Mouse (Mus musculus) frontal cortex, adult (tissue): ENCODE results near the gene Nek1.
"Not testable (repeated sequence)": the region's sequence is repeated elsewhere in the genome, so short reads cannot be mapped to it uniquely, and the experiment has no call there.

Experiments used
- ATAC-seq: cut with Nextera tagmentation; 2 replicates; pipeline ENCODE4 v1.9.2; 2017; ENCODE audit warnings: mild to moderate bottlenecking, moderate library complexity, mixed read lengths; ENCODE audit not compliant: low TSS enrichment

Gene Nek1

GRCm38 (mm10) chr8:60984260-60985010 lies 8.6 kb upstream of the Nek1 start:
- not testable (repeated sequence) for ATAC-seq

GRCm38 (mm10) chr8:60992561-60992909 lies 460 bp upstream of the Nek1 start:
- ATAC-seq, result peak; percentile 84

- ATAC-seq, result no peak
Measured at GRCm38 (mm10) chr8:60993639-60993986, 618 bp downstream of the Nek1 start.

GRCm38 (mm10) chr8:60996468-60996867 lies 3.5 kb downstream of the Nek1 start:
- no peak for ATAC-seq

DNA sequence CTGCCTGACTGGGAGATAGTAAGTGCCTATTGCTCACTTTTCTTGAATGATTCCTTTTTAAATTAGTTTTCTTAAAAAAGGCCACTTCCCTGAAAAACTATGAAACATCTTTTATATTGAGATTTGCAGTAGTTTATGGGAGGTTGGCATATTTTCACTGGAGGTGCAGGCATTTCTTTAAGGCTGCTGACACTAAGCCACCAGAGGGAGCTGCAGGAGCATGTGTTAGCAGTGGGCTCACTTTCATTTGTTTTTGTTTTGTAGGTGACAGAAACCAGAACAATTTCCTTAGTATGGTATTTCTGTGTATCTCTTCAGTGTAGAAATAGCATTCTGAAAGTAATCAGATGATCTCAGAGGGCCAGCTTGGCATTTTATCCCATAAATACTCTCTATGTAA lies 49.0 kb downstream of the Nek1 start:
- ATAC-seq, result peak; percentile 95

- ATAC-seq, result no peak
Measured at GRCm38 (mm10) chr8:61043874-61044273, 50.9 kb downstream of the Nek1 start.

GRCm38 (mm10) chr8:61046816-61047215 lies 53.8 kb downstream of the Nek1 start:
- no peak for ATAC-seq

GRCm38 (mm10) chr8:61053017-61053416 lies 60.0 kb downstream of the Nek1 start:
- ATAC-seq, result no peak

GRCm38 (mm10) chr8:61054313-61054712 lies 61.3 kb downstream of the Nek1 start:
- ATAC-seq, result no peak

DNA sequence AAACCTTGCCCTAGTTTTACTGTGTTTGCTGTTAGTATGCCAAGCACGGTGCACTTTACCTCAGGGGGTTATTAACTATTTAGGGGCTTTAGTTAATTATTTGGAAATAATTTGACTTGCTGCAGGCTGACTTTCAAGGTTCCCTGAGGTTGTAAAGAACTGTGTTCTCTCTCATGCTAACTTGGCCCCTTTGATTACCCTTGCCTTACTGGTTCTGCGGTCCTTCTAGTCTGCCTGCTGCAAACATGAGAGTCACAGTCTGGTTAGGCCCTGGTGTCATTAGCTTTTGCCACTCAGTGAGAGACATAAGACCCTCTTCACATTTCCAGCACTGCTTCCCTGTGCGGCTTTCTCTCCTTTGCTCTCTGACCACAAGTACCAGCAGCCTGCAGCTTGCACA lies 64.0 kb downstream of the Nek1 start:
- ATAC-seq, result no peak

DNA sequence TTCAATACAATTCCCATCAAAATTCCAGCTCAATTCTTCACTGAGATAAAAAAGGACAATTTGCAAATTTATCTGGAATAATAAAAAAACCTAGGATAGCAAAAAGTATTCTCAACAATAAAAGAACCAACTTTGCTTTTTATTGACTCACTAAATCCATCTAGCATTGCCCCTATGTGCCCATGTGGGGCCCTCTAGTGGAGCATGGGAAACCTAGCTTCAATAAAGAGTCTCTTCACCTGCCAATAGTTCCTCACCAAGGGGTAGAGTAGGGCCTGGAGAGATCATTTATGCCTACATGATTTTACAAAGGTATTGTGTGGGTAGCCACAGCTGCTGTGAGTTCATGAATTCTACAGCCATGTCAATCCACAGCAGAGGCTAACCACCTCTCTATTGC lies 66.1 kb downstream of the Nek1 start:
- peak; percentile 85 for ATAC-seq

DNA sequence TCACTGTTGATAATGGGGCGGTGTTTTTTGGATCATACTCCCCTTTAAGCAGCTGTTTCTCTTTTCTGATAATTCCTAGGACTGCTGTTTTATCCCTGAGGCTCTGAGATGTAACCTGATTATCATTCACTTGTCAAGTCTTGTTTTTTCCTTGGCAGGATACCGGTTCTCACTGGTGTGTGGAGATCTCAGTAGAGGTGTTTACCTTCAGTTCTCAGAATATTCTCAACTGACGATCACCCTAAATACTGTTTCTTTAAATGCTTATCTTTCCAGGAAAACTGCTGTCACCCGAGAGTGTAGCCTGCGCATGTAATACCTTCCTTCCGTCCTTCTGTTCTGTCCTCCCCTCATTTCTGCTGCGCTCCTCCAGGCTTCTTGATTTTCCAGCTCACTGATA lies 67.4 kb downstream of the Nek1 start:
- ATAC-seq, result no peak

DNA sequence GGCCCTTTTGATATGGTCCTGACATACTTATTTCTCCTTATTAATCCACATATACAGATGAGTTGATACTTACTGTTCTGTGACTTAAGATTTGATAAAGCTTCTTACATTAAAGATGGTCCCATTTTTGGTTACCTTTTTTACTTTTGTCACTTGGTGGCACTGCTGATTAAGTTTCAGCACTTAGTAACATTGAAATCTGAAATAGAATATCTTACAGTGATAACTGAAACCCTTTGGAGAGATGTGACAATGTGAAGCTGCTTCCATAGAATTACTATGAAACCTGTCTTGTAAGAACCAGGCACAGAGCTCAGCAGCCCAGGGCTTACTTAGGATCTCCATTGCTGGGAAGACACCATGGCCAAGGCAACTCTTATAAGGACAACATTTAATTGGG lies 82.1 kb downstream of the Nek1 start:
- peak; percentile 87 for ATAC-seq

DNA sequence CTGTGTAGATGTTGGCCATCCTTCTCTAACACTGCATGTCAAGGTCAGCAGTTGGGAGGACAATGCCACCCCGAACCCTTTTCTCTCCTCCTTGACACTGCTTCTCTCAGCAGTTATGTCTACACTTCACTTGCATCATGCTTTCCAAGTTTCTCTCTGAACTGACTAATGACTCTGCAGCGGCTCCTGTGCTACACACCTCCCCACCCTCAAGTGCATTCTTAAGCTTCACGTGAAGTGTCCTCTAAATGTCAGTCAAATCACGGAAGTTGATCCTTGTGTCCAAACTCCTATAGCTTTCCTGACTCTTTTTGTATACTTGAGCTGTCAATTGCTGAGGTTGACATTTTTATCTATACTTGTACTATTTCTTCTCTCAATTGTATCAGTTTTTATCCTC lies 117.5 kb downstream of the Nek1 start:
- ATAC-seq, result no peak

GRCm38 (mm10) chr8:61111940-61112339 lies 118.9 kb downstream of the Nek1 start:
- no peak for ATAC-seq

DNA sequence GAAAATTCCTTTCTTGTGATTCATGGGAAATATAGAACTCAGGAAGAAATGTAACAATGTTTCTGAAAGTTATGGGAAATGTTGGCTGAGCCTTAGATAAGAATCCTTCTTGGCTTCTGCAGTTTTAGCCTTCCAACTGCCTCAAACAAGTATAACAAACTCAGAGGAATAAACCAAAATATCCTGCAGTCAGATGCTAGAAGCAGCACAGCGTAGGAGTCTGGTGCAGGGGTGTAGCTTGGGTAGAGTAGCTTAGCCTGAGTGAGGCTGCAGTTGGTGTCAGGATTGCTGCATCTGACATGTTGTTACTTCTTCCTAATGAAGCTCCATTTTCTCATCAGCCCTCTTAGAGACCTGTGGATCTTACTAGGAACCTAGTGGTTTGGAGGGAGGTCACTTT lies 128.6 kb downstream of the Nek1 start:
- ATAC-seq, result peak; percentile 100

DNA sequence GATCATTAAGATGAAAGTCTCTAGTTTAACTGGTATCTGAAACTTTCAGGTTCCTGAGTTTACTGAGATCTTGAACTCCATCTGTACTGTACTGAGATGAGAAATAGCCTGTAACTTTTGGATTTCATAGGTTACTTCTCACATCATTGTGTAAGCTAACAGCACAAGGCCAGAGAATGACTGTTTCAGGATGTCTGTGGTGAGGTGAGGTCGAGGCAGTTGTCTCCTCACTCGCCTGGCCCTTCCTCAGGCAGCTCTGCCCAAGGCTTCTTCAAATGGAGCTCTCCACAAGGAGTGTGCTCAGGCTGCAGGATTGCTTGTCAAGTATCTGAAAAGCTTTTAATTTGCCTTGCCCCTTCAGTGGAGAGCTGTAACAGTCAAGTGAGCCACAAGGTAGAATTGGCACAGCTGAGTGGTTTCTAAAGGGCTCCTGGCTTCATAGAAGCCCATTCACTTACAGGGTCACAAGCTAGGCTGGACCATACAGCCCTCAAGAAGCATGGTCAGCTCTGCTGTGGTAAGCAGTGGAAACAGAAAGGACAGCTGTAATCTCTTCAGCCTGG lies 134.4 kb downstream of the Nek1 start:
- no peak for ATAC-seq

- ATAC-seq, result no peak
Measured at GRCm38 (mm10) chr8:61132561-61133134, 139.7 kb downstream of the Nek1 start.

DNA sequence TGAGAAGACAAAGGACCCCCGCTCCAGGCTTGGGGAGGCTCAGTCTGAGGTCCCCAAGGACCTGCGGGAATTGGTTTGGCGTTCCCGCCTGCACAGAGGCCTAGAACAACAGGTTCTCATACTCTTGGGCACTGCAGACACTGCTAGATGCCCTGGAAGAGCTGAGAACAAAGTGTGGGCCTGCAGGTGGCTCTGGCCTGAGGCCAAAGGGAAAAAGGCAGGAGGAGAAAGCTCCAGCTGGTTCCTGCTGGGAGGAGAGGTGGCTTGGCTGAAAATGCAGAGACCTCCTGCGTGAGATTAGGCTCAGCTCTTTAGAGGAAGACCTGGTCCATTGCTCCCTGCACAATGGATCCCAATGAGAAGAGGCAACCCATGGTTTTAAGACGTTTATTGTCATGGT lies 148.9 kb downstream of the Nek1 start:
- no peak for ATAC-seq

GRCm38 (mm10) chr8:61142302-61142701 lies 149.3 kb downstream of the Nek1 start:
- ATAC-seq, result no peak

DNA sequence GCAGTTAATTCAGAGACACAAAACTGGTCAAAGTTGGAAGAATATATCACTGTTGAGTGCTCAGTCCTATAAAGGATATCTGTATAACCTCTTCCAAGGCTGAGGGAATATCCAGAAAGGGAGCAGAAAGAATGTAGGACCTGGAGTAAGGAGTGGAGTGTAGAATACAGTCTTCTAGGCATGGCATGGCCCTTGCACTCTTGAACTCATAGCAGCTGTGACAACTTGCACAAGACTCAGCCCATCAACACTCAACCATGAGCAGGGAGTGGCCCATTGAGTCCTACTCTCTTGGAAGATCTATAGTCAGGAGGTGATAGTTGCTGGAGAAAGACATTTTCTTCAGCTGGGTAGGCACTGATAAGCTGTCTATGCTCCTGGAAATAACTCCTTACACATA lies 149.8 kb downstream of the Nek1 start:
- ATAC-seq, result no peak

DNA sequence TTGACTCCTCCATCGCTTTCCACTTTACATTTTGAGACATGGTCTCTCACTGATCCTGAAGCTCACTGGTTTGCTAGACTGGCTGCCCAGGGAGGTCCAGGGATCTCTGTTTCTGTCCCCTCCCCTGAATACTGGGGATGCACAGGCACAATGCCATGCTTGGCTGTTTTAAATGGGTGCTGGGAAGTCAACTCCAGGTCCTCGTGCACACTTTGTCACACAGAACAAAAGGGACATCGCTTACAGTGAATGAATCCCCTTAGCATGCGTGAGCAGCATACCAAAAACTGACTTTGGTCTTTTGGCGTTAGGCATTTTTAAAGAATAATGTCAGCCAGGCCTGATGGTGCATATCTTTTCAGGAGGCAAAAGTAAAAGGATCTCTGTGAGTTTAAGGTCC lies 155.7 kb downstream of the Nek1 start:
- no peak for ATAC-seq

- no peak for ATAC-seq
Measured at GRCm38 (mm10) chr8:61150596-61150995, 157.6 kb downstream of the Nek1 start.

GRCm38 (mm10) chr8:61156406-61156805 lies 163.4 kb downstream of the Nek1 start:
- ATAC-seq, result no peak
